Mouse (Mus musculus) lung, embryonic 16.5 days (tissue): ENCODE measurements around the gene Stra6. TPM values are rescaled to one million over a fixed set of nuclear protein-coding genes. Genes with fewer than 3 reads are reported as not detected.
A peak's percentile ranks its signal among the peaks of the same experiment; 100 is the strongest.

Experiments
- ATAC-seq: fragments of 200-750 bp; cut with Nextera tagmentation; 2 replicates; pipeline ENCODE4 v1.8.0; 2017; ENCODE audit warnings: low read depth, mild to moderate bottlenecking, moderate library complexity
- H3K27ac ChIP-seq: fragments of 300-500 bp; sonication (generic); 2 replicates; pipeline ENCODE4 v1.5.1; 2014; ENCODE audit warnings: mild to moderate bottlenecking, control low read depth, low read length
- H3K27me3 ChIP-seq: fragments of 300-500 bp; sonication (generic); 2 replicates; pipeline ENCODE4 v1.6.1; 2014; ENCODE audit warnings: low read depth, low read length, mixed read lengths; ENCODE audit not compliant: control insufficient read depth, insufficient read depth
- H3K36me3 ChIP-seq: fragments of 300-500 bp; sonication (generic); 2 replicates; pipeline ENCODE4 v1.6.1; 2014; ENCODE audit warnings: low read length; ENCODE audit not compliant: control insufficient read depth, insufficient read depth
- H3K4me1 ChIP-seq: fragments of 300-500 bp; sonication (generic); replicated peaks from 2 replicates; pipeline ENCODE4 v1.6.1; 2014; ENCODE audit warnings: low read length, mixed read lengths; ENCODE audit not compliant: control insufficient read depth, insufficient read depth
- H3K4me2 ChIP-seq: fragments of 300-500 bp; sonication (generic); 2 replicates; pipeline ENCODE4 v1.6.1; 2014; ENCODE audit warnings: low read depth, low read length, control low read depth
- H3K4me3 ChIP-seq: fragments of 300-500 bp; sonication (generic); 2 replicates; pipeline ENCODE4 v1.5.1; 2014; ENCODE audit warnings: mild to moderate bottlenecking, low read length, control low read depth
- H3K9ac ChIP-seq: fragments of 300-500 bp; sonication (generic); 2 replicates; pipeline ENCODE4 v1.6.1; 2014; ENCODE audit warnings: low read length, control low read depth
- H3K9me3 ChIP-seq: fragments of 300-500 bp; sonication (generic); 2 replicates; pipeline ENCODE4 v1.6.1; 2016; ENCODE audit warnings: low read length; ENCODE audit not compliant: control insufficient read depth
- WGBS: fragments of 180-500 bp; shearing (Covaris S2); extraction: QIAGEN DNeasy Blood & Tissue Kit; methylation state at CpG from one replicate; pipeline ENCODE4 v1.1.7; 2014; 5-methylcytosine and 5-hydroxymethylcytosine counted together
- polyA plus RNA-seq: library from polyadenylated mRNA; unstranded; fragments of >200 nt; fragmentation: Nextera tagmentation; extraction: Ambion mirVana; gene quantifications from 2 replicates; pipeline ENCODE4 v1.2.1, GENCODE M21; 2015

Gene Stra6
- polyA plus RNA-seq, 1 experiment from 2014 or later = 1.0 TPM

- Histone ChIP-seq H3K9me3 (no peaks in the 10 kb centered on the region), H3K27me3 (peaks cover 5% of the 10 kb centered on the region; the same call in 1 of the 2 replicates), H3K4me3 (no peak overlapping the region), H3K9ac (no peak overlapping the region), H3K4me2 (no peak overlapping the region), H3K27ac (no peak overlapping the region), H3K4me1 (peaks cover 23% of the 10 kb centered on the region), H3K36me3 (no peaks in the 10 kb centered on the region)
- 38% methylated on average over 3 of the region's 3 CpGs for WGBS
- ATAC-seq = no peak
Observed at GRCm38 (mm10) chr9:58130909-58131308, 67.3 kb downstream of the Stra6 start.

- H3K36me3 ChIP-seq = no peaks in the 10 kb centered on the region
- H3K27ac ChIP-seq = no peak overlapping the region
- H3K4me3 ChIP-seq = no peak overlapping the region
- H3K4me1 ChIP-seq = peaks cover 24% of the 10 kb centered on the region
- WGBS = 49% methylated on average over 7 of the region's 7 CpGs
- no peak for ATAC-seq
- no peak overlapping the region for H3K9ac ChIP-seq
- peaks cover 5% of the 10 kb centered on the region; the same call in 1 of the 2 replicates for H3K27me3 ChIP-seq
- H3K9me3 ChIP-seq = no peaks in the 10 kb centered on the region
- no peak overlapping the region for H3K4me2 ChIP-seq
Observed at GRCm38 (mm10) chr9:58131735-58132134, 68.1 kb downstream of the Stra6 start.

- peaks cover 5% of the 10 kb centered on the region; the same call in 1 of the 2 replicates for H3K27me3 ChIP-seq
- no peaks in the 10 kb centered on the region for H3K9me3 ChIP-seq
- 13% methylated on average over 16 of the region's 17 CpGs for WGBS
- no peaks in the 10 kb centered on the region for H3K36me3 ChIP-seq
- H3K4me2 ChIP-seq = no peak overlapping the region
- H3K4me3 ChIP-seq = no peak overlapping the region
- H3K27ac ChIP-seq = no peak overlapping the region
- ATAC-seq = no peak
- H3K9ac ChIP-seq = no peak overlapping the region
- H3K4me1 ChIP-seq = peaks cover 19% of the 10 kb centered on the region
Observed at GRCm38 (mm10) chr9:58133893-58134884, 70.6 kb downstream of the Stra6 start.

GRCm38 (mm10) chr9:58134906-58135305, 71.3 kb downstream of the Stra6 start:
- 19% methylated on average over 7 of the region's 7 CpGs for WGBS
- Histone ChIP-seq H3K4me2 (no peak overlapping the region), H3K36me3 (no peaks in the 10 kb centered on the region), H3K27ac (no peak overlapping the region), H3K27me3 (peaks cover 2% of the 10 kb centered on the region; the same call in 1 of the 2 replicates), H3K4me3 (no peak overlapping the region), H3K4me1 (peaks cover 19% of the 10 kb centered on the region), H3K9ac (no peak overlapping the region), H3K9me3 (no peaks in the 10 kb centered on the region)
- no peak for ATAC-seq

- ATAC-seq = peak; percentile 38; the same call in 1 of the 2 replicates
- Histone ChIP-seq H3K36me3 (no peaks in the 10 kb centered on the region), H3K27me3 (no peaks in the 10 kb centered on the region), H3K4me2 (no peak overlapping the region), H3K4me1 (peaks cover 25% of the 10 kb centered on the region), H3K9ac (no peak overlapping the region), H3K27ac (no peak overlapping the region), H3K9me3 (no peaks in the 10 kb centered on the region), H3K4me3 (no peak overlapping the region)
- WGBS = 12% methylated on average over 2 of the region's 2 CpGs
Observed at GRCm38 (mm10) chr9:58135921-58136321, 72.3 kb downstream of the Stra6 start.

GRCm38 (mm10) chr9:58139947-58140346, 76.4 kb downstream of the Stra6 start:
- no peaks in the 10 kb centered on the region for H3K36me3 ChIP-seq
- WGBS = 23% methylated on average over 6 of the region's 6 CpGs
- H3K4me1 ChIP-seq = peaks cover 11% of the 10 kb centered on the region
- H3K9ac ChIP-seq = no peak overlapping the region
- H3K27me3 ChIP-seq = no peaks in the 10 kb centered on the region
- no peak overlapping the region for H3K4me3 ChIP-seq
- H3K9me3 ChIP-seq = no peaks in the 10 kb centered on the region
- no peak overlapping the region for H3K27ac ChIP-seq
- peak; percentile 48 for ATAC-seq
- H3K4me2 ChIP-seq = no peak overlapping the region

GRCm38 (mm10) chr9:58143419-58143818, 79.8 kb downstream of the Stra6 start:
- ATAC-seq = peak; percentile 82

GRCm38 (mm10) chr9:58144664-58145063, 81.1 kb downstream of the Stra6 start:
- H3K4me1 ChIP-seq = peaks cover 7% of the 10 kb centered on the region
- 58% methylated on average over 1 of the region's 1 CpGs for WGBS
- H3K4me3 ChIP-seq = no peak overlapping the region
- H3K9me3 ChIP-seq = no peaks in the 10 kb centered on the region
- no peaks in the 10 kb centered on the region for H3K36me3 ChIP-seq
- no peak for ATAC-seq
- no peak overlapping the region for H3K4me2 ChIP-seq
- no peak overlapping the region for H3K27ac ChIP-seq
- H3K27me3 ChIP-seq = no peaks in the 10 kb centered on the region
- no peak overlapping the region for H3K9ac ChIP-seq

More at GRCm38 (mm10) chr9:58143419-58143818, 79.8 kb downstream of the Stra6 start:
- Histone ChIP-seq H3K4me2 (no peak overlapping the region), H3K9ac (no peak overlapping the region), H3K4me3 (no peak overlapping the region), H3K36me3 (no peaks in the 10 kb centered on the region), H3K27ac (peak overlapping the region; percentile 14; the same call in 1 of the 2 replicates), H3K9me3 (no peaks in the 10 kb centered on the region), H3K27me3 (no peaks in the 10 kb centered on the region), H3K4me1 (peaks cover 7% of the 10 kb centered on the region)
- 22% methylated on average over 7 of the region's 7 CpGs for WGBS

- Histone ChIP-seq H3K9me3 (no peaks in the 10 kb centered on the region), H3K27me3 (no peaks in the 10 kb centered on the region), H3K36me3 (no peaks in the 10 kb centered on the region), H3K27ac (no peak overlapping the region), H3K9ac (no peak overlapping the region), H3K4me1 (no peaks in the 10 kb centered on the region; the same call in 1 of the 2 replicates), H3K4me2 (no peak overlapping the region), H3K4me3 (no peak overlapping the region)
- WGBS = 74% methylated on average over 5 of the region's 5 CpGs
- ATAC-seq = no peak
Observed at GRCm38 (mm10) chr9:58145417-58145816, 81.8 kb downstream of the Stra6 start.
